Mouse (Mus musculus) frontal cortex, postnatal 14 days (tissue): Measurements from ENCODE around the gene Ppp1r8.
"Not testable (repeated sequence)": the region's sequence is repeated elsewhere in the genome, so short reads cannot be mapped to it uniquely, and the experiment has no call there.

ENCODE experiments used
- DNase-seq, 2 experiments: peaks; one replicate each; pipeline ENCODE4 v3.0.0; 2022; ENCODE audit warnings: low spot score in 2 of 2

The Ppp1r8 gene

DNA sequence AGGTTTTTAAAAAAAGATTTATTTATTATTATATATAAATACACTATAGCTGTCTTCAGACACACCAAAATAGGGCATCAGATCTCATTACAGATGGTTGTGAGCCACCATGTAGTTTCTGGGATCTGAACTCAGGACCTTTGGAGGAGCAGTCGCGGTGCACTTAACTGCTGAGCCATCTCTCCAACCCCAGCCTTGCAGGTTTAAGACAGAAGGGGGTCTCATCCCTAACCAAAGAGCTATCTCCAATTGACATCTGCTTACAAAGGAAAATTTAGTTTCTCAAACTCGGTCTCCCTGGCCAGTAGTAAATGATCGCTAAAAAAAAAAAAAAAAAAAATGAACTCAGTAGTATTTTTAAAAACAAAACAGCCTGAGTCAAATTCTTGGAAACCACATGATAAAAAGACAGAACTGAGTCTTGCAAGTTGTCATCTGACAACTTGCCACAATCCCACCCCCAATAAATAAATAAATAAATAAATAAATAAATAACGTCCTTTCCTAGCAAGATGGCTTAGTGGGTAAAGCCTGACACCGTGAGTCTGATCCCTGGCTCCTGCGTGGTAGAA is 36.3 kb downstream of the Ppp1r8 start:
- DNase-seq, result no peak

DNA sequence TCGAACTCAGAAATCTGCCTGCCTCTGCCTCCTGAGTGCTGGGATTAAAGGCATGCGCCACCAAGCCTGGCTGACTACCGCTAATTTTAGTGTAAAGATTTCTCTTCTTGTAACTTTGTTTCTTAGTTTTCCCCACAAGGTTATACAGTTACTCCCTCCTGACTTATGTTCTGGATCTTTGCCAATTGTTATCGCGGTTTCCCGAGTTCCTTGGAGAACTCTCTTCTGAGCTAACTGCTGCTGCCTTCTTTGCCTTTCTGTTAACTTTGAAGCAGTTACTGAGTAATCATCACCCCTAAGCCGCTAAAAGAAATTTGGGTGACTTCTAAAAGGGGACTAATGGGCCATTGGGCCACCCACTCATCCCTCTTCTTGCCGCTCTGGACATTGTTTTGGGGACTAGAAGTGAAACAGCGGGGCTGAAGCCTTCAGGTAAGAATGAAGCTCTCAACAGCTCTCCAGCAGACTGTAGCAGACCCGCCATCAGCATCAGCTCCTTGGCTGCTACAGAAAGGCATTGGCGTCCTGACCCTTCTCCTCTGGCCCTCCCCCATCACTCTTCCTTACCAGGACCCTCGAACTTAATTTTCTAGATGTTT is 37.3 kb downstream of the Ppp1r8 start:
- DNase-seq, result no peak

DNA sequence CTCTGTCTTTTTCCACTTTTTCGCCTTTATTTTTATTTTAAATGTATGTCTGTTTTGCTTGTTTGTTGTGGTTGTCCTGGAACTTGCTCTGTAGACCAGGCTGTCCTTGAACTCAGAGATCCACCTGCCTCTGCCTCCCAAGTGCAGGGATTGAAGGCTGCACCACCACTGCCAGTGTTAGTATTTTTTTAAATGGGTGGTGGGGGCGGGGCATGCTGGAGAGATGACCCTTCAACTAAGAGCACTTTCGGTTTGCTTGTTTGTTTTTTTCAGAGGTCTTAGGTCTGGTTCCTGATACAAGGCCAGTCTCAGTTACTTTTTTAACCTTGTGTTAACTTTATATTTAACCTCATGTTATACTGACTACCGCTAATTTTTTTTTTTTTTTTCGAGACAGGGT is 37.8 kb downstream of the Ppp1r8 start:
- DNase-seq, result no peak

GRCm38 (mm10) chr4:132804331-132804730 is 38.6 kb downstream of the Ppp1r8 start:
- DNase-seq, result no peak

- no peak for DNase-seq
Observed at GRCm38 (mm10) chr4:132803876-132804275, 39.1 kb downstream of the Ppp1r8 start.

GRCm38 (mm10) chr4:132803212-132803611 is 39.8 kb downstream of the Ppp1r8 start:
- no peak for DNase-seq

DNA sequence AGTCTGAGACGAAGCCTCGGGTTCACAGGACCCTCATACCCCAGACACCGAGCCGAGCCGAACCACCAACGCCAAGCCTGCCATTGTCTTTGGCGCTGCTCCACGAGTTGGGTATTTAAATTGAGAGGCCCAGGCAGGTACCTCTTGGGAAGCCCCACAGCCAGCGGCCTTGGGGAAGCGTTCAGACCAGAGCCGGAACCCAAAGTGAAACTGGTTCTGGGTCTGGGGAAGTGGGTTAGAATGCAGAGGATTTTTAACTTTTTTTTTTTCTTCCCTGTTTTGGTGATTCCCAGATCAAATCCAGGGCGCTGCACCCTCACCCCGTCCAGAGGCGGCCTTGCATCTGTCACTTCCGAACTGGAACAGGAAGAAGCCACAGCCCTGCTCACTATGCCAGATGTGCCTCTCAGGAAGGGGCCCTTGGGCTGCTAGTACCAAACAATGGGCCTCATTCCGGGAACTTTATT is 40.8 kb downstream of the Ppp1r8 start:
- no peak for DNase-seq

DNA sequence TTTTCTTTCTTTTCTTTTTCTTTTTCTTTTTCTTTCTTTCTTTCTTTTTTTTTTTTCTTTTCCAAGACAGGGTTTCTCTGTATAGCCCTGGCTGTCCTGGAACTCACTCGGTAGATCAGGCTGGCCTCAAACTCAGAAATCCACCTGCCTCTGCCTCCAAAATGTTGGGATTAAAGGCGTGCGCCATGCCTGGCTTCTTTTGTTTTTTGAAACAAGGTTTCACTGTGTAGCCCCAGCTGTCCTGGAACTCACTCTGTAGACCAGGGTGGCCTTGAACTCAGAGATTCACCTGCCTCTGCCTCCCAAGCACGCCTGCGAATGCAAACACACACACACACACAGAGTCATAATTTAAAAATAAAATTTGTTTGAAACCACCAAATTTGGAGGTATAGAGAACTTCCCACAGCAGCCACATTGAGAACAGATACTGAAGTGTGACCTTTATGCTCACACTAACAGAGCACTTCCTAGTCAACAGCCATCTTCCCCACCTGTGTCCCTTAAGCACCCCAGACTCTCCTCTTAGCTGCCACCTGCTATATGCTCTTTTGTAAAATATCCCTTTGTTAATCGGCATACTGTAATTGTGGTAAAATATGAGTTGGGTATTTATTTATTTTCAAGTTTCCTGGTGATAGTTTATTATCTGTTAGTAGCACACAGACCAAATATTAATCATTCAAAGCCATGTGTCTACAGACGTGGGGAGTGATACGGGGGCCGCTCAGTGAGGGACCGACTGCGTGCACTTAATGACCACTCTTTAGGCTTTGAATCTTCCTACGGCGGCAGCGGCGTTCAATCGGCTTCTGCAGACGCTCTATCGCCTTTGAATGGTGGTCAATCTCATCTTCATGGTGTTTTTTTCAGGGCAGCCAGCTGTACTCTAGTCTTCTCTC is 41.5 kb downstream of the Ppp1r8 start:
- DNase-seq, result no peak

DNA sequence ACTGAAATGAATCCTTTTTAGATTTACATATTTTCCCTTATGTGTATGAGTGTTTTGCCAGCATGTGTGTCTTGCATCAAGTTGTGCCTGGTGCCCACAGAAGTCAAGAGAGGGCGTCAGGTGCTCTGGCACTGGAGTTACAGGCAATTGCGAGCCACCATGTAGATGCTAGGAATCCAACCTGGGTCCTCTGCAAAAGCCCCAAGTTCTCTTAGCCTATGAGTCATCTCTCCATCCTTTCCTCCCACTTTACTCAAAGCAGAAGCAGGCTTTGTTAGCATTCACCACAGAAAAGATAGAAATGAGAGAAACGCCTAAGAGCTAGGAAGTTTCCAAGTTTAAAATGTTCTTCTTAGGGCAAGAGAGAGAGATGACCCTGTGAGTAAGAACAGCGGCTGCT is 43.1 kb downstream of the Ppp1r8 start:
- no peak for DNase-seq

- not testable (repeated sequence) for DNase-seq
Observed at GRCm38 (mm10) chr4:132798666-132799065, 44.3 kb downstream of the Ppp1r8 start.

- no peak for DNase-seq
Observed at GRCm38 (mm10) chr4:132798028-132798427, 44.9 kb downstream of the Ppp1r8 start.

- no peak for DNase-seq
Observed at GRCm38 (mm10) chr4:132797461-132797860, 45.5 kb downstream of the Ppp1r8 start.

DNA sequence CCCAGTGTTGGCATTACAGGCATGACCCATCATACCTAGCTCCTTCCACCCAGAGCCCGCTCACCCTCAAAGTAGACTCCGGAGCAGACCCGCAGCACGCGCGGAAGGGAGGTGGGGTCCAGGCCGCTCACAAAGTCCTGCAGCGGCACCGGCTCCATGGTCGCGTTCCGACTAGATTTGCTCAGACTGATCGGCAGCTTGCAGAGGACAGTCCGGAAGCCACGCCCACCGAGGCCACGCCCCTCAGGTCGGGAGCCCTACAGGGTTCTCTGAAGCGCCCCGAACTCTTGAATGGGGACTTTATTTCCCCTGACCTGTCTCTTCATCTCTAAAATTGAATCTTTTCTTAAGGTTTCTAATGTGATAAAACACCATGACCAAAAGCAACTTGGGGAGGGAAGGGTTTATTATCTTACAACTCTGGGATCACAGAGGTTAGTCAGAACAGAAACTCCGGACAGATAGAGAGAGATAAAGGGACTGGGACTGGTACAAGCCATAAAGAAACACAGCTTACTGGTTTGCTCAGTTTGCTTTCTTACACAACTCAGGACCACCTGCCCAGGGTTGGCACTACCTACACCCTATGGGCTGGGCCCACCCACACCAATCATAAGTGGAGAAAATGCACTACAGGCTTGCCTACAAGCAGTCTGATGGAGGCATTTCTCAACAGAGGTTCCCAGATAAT is 46.6 kb downstream of the Ppp1r8 start, which contains the start of gene Themis2:
TSS of gene Themis2 (minus strand) at position 192 of the 691 bp plus-strand sequence.
- peak; percentile 33 to 45 for DNase-seq

DNA sequence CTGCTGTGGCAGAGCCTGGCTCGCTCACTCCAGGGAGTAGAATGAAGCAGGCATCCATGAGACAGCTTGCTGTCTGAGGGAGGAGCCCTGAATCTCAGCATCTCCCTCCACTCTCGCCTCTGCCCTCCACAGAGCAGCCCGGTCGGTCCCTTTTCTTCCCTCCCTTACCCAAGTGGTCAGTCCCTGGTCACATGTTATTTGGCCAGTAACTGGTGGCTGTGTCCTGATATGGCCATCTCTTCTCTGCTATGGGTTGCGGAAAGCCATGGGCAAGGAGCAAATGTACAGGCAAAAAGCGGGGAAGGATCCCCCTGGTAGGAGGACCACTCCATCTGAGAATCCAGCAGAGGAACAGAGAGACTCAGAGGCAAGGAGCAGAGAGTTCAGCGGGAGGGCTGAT is 47.8 kb downstream of the Ppp1r8 start:
- DNase-seq, result no peak

DNA sequence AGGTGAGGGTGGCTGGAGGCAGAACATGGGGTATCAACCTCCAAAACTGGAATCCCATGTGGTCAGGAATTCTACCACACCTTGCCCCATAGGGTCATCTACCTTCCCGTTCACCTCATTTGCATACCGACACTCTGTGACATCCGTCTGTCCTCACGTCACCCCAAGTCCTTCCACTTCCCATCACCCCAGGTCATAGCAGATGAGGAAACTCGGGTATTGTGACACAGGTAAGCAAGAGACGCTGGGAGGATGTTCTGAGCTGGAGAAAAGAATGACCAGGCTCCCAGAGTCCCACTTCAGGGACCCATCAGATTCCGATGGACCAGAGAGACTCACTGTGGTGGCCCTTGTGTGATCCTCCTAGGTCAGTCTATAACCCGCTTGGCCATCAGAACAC is 48.2 kb downstream of the Ppp1r8 start:
- DNase-seq, result no peak

GRCm38 (mm10) chr4:132794028-132794427 is 48.9 kb downstream of the Ppp1r8 start:
- DNase-seq, result no peak

GRCm38 (mm10) chr4:132793322-132794004 is 49.5 kb downstream of the Ppp1r8 start:
- not testable (repeated sequence) for DNase-seq

GRCm38 (mm10) chr4:132789731-132790130 is 53.2 kb downstream of the Ppp1r8 start:
- no peak for DNase-seq

DNA sequence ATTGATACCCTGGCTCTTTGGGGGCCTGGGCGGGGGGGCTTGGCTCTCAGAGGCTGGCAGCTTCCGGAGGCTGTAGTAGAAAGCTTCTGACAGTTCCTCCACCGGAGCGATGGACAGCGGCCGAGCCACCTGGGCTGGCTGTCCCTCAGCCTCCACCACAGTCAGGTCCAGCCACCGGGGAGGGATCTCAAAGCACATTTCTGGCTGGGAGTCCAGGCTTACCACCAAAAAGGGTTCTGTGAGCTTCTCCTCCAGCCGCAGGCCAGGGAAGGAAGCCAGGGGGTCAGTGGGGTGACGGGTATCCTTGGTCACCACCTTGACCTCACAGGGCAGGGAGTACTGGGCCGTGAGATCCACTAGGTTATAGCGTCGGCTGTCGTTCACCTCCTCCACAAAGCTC is 57.7 kb downstream of the Ppp1r8 start:
- DNase-seq, result no peak

- DNase-seq, result no peak
Observed at GRCm38 (mm10) chr4:132783732-132784131, 59.2 kb downstream of the Ppp1r8 start.

- DNase-seq, result no peak
Observed at GRCm38 (mm10) chr4:132780288-132780687, 62.7 kb downstream of the Ppp1r8 start.
